Mouse (Mus musculus) central nervous system, embryonic 14 days (tissue): ENCODE data around the gene Ccdc91. TPM values are rescaled to one million over a fixed set of nuclear protein-coding genes. Genes with fewer than 3 reads are reported as not detected.

ENCODE experiments used
- polyA plus RNA-seq: library from polyadenylated mRNA; depleted of rRNA; stranded (reverse); fragments of >200 nt; gene quantifications from 2 replicates; pipeline ENCODE4 v1.2.3, GENCODE M21; 2012; rRNA removed

The Ccdc91 gene
- 24.4 and 25.1 TPM in 2 replicates for polyA plus RNA-seq

GRCm38 (mm10) chr6:147475727-147476613, at the start of gene Ccdc91:
Ccdc91 (plus strand) TSS chr6:147475828.

Other genes starting within 250 kb of the Ccdc91 start
- gene Pthlh, start 211.6 kb upstream of the Ccdc91 start, polyA plus RNA-seq, result 2.0 and 5.0 TPM in 2 replicates